Mouse (Mus musculus): ENCODE results near the gene Reps1. TPM values are rescaled to one million over a fixed set of nuclear protein-coding genes. Genes with fewer than 3 reads are reported as not detected.
A peak's percentile ranks its signal among the peaks of the same experiment; 100 is the strongest.

Gene Reps1
- polyA plus RNA-seq, 2 experiments = 3.4 to 13.3 TPM

- Histone ChIP-seq H3K9me3 (ENCODE audit: control insufficient read depth, low read length) (no peaks in the 10 kb centered on the region), H3K36me3 (replicated peaks; ENCODE audit: control insufficient read depth, insufficient read depth, low read depth) (no peaks in the 10 kb centered on the region), H3K4me2 (ENCODE audit: low read depth) (no peak overlapping the region), H3K4me3 (ENCODE audit: insufficient read depth in 1 of 2, low read depth in 2 of 2, low read length in 2 of 2) (no peak overlapping the region), H3K27ac (no peak overlapping the region), H3K9ac (replicated peaks) (no peak overlapping the region), H3K4me1 (replicated peaks; ENCODE audit: control insufficient read depth in 2 of 2, insufficient read depth in 2 of 2, low read length in 1 of 2) (peaks cover 7 to 11% of the 10 kb centered on the region in 2 experiments), H3K27me3 (ENCODE audit: control insufficient read depth, insufficient read depth, low read length) (no peaks in the 10 kb centered on the region)
- no peak for DNase-seq (ENCODE audit: low read depth in 3 of 3, low spot score in 3 of 3)
- TF ChIP-seq CTCF (IDR thresholded peaks at IDR 0.05; ENCODE audit: low read depth) (no peak), EP300 (IDR thresholded peaks at IDR 0.05; ENCODE audit: low read depth) (no peak)
- 55% methylated on average over 4 of the region's 4 CpGs for WGBS (ENCODE audit: insufficient replicate concordance)
- ATAC-seq (ENCODE audit: insufficient read depth) = no peak
Measured at GRCm38 (mm10) chr10:18061533-18061932, 5.9 kb downstream of the Reps1 start.

GRCm38 (mm10) chr10:18064606-18065228 is 9.1 kb downstream of the Reps1 start:
- ATAC-seq (ENCODE audit: insufficient read depth) = no peak
- H3K27me3 ChIP-seq (ENCODE audit: control insufficient read depth, insufficient read depth, low read length) = no peaks in the 10 kb centered on the region

GRCm38 (mm10) chr10:18066031-18066439 is 10.4 kb downstream of the Reps1 start:
- H3K9ac ChIP-seq (replicated peaks) = no peak overlapping the region

More at GRCm38 (mm10) chr10:18064606-18065228, 9.1 kb downstream of the Reps1 start:
- TF ChIP-seq CTCF (IDR thresholded peaks at IDR 0.05; ENCODE audit: low read depth) (no peak), EP300 (IDR thresholded peaks at IDR 0.05; ENCODE audit: low read depth) (no peak)
- peaks cover 0 to 13% of the 10 kb centered on the region in 2 experiments for H3K4me1 ChIP-seq (replicated peaks; ENCODE audit: control insufficient read depth in 2 of 2, insufficient read depth in 2 of 2, low read length in 1 of 2)
- no peak overlapping the region for H3K9ac ChIP-seq (replicated peaks)
- no peak overlapping the region for H3K4me2 ChIP-seq (ENCODE audit: low read depth)
- no peak overlapping the region for H3K4me3 ChIP-seq (ENCODE audit: insufficient read depth in 1 of 2, low read depth in 2 of 2, low read length in 2 of 2)
- no peaks in the 10 kb centered on the region for H3K9me3 ChIP-seq (ENCODE audit: control insufficient read depth, low read length)
- no peak for DNase-seq (ENCODE audit: low read depth in 3 of 3, low spot score in 3 of 3)
- no peak overlapping the region for H3K27ac ChIP-seq
- WGBS (ENCODE audit: insufficient replicate concordance) = 71% methylated on average over 7 of the region's 7 CpGs
- H3K36me3 ChIP-seq (replicated peaks; ENCODE audit: control insufficient read depth, insufficient read depth, low read depth) = no peaks in the 10 kb centered on the region

GRCm38 (mm10) chr10:18067761-18068446 is 12.2 kb downstream of the Reps1 start:
- Histone ChIP-seq H3K36me3 (replicated peaks; ENCODE audit: control insufficient read depth, insufficient read depth, low read depth) (no peaks in the 10 kb centered on the region), H3K27me3 (ENCODE audit: control insufficient read depth, insufficient read depth, low read length) (no peaks in the 10 kb centered on the region), H3K4me3 (ENCODE audit: insufficient read depth in 1 of 2, low read depth in 2 of 2, low read length in 2 of 2) (no peak overlapping the region), H3K4me2 (ENCODE audit: low read depth) (no peak overlapping the region), H3K9ac (replicated peaks) (no peak overlapping the region), H3K9me3 (ENCODE audit: control insufficient read depth, low read length) (no peaks in the 10 kb centered on the region), H3K4me1 (replicated peaks; ENCODE audit: control insufficient read depth in 2 of 2, insufficient read depth in 2 of 2, low read length in 1 of 2) (peaks cover 0 to 16% of the 10 kb centered on the region in 2 experiments; a peak in 3 of 4 replicates), H3K27ac (no peak overlapping the region)
- 65% methylated on average over 10 of the region's 10 CpGs for WGBS (ENCODE audit: insufficient replicate concordance)
- TF ChIP-seq CTCF (IDR thresholded peaks at IDR 0.05; ENCODE audit: low read depth) (no peak), EP300 (IDR thresholded peaks at IDR 0.05; ENCODE audit: low read depth) (no peak)
- no peak for DNase-seq (ENCODE audit: low read depth in 3 of 3, low spot score in 3 of 3)
- ATAC-seq (ENCODE audit: insufficient read depth) = no peak

More at GRCm38 (mm10) chr10:18066031-18066439, 10.4 kb downstream of the Reps1 start:
- 78% methylated on average over 10 of the region's 10 CpGs for WGBS (ENCODE audit: insufficient replicate concordance)
- no peak overlapping the region for H3K27ac ChIP-seq
- H3K4me2 ChIP-seq (ENCODE audit: low read depth) = no peak overlapping the region
- no peak overlapping the region for H3K4me3 ChIP-seq (ENCODE audit: insufficient read depth in 1 of 2, low read depth in 2 of 2, low read length in 2 of 2)
- H3K27me3 ChIP-seq (ENCODE audit: control insufficient read depth, insufficient read depth, low read length) = no peaks in the 10 kb centered on the region
- H3K9me3 ChIP-seq (ENCODE audit: control insufficient read depth, low read length) = no peaks in the 10 kb centered on the region
- H3K4me1 ChIP-seq (replicated peaks; ENCODE audit: control insufficient read depth in 2 of 2, insufficient read depth in 2 of 2, low read length in 1 of 2) = peaks cover 0 to 18% of the 10 kb centered on the region in 2 experiments; a peak in 3 of 4 replicates
- TF ChIP-seq EP300 (IDR thresholded peaks at IDR 0.05; ENCODE audit: low read depth) (no peak), CTCF (IDR thresholded peaks at IDR 0.05; ENCODE audit: low read depth) (no peak)
- 0 out of 2 replicates have a peak, but pooled peaks have one; percentile 24 for ATAC-seq (ENCODE audit: insufficient read depth)
- H3K36me3 ChIP-seq (replicated peaks; ENCODE audit: control insufficient read depth, insufficient read depth, low read depth) = no peaks in the 10 kb centered on the region
- no peak for DNase-seq (ENCODE audit: low read depth in 3 of 3, low spot score in 3 of 3)

- H3K27ac ChIP-seq = no peak overlapping the region
- no peak for ATAC-seq (ENCODE audit: insufficient read depth)
- no peak for TF ChIP-seq CTCF (IDR thresholded peaks at IDR 0.05; ENCODE audit: low read depth)
- TF ChIP-seq EP300 (IDR thresholded peaks at IDR 0.05; ENCODE audit: low read depth) = no peak
- 46% methylated on average over 2 of the region's 2 CpGs for WGBS (ENCODE audit: insufficient replicate concordance)
- H3K27me3 ChIP-seq (ENCODE audit: control insufficient read depth, insufficient read depth, low read length) = no peaks in the 10 kb centered on the region
- H3K9me3 ChIP-seq (ENCODE audit: control insufficient read depth, low read length) = no peaks in the 10 kb centered on the region
- no peaks in the 10 kb centered on the region for H3K36me3 ChIP-seq (replicated peaks; ENCODE audit: control insufficient read depth, insufficient read depth, low read depth)
- H3K4me2 ChIP-seq (ENCODE audit: low read depth) = no peak overlapping the region
- H3K4me1 ChIP-seq (replicated peaks; ENCODE audit: control insufficient read depth in 2 of 2, insufficient read depth in 2 of 2, low read length in 1 of 2) = peaks cover 0 to 19% of the 10 kb centered on the region in 2 experiments; a peak in 3 of 4 replicates
- no peak overlapping the region for H3K4me3 ChIP-seq (ENCODE audit: insufficient read depth in 1 of 2, low read depth in 2 of 2, low read length in 2 of 2)
- no peak for DNase-seq (ENCODE audit: low read depth in 3 of 3, low spot score in 3 of 3)
- H3K9ac ChIP-seq (replicated peaks) = no peak overlapping the region
Measured at GRCm38 (mm10) chr10:18068880-18069279, 13.2 kb downstream of the Reps1 start.
